Mouse (Mus musculus): ENCODE data around the gene Gm11733. TPM values are rescaled to one million over a fixed set of nuclear protein-coding genes. Genes with fewer than 3 reads are reported as not detected.

The Gm11733 gene
- total RNA-seq, 2 experiments from 2014 or later, result not detected

- no peak for ATAC-seq (ENCODE audit: poor library complexity, severe bottlenecking)
Measured at GRCm38 (mm10) chr11:117532374-117532773, 48.2 kb downstream of the Gm11733 start.

GRCm38 (mm10) chr11:117534912-117535311, 50.7 kb downstream of the Gm11733 start:
- ATAC-seq (ENCODE audit: poor library complexity, severe bottlenecking), result no peak

GRCm38 (mm10) chr11:117535491-117536304, 51.5 kb downstream of the Gm11733 start:
- no peak for ATAC-seq (ENCODE audit: poor library complexity, severe bottlenecking)

- no peak for ATAC-seq (ENCODE audit: poor library complexity, severe bottlenecking)
Measured at GRCm38 (mm10) chr11:117536586-117536985, 52.4 kb downstream of the Gm11733 start.

Other genes starting within 250 kb of the Gm11733 start
- 16.3 and 19.1 TPM in 2 replicates for gene Tnrc6c, start 169.9 kb downstream of the Gm11733 start, total RNA-seq (2015)
- gene Tnrc6c, start 169.9 kb downstream of the Gm11733 start, total RNA-seq (2017), result 17.9 and 20.4 TPM in 2 replicates

All from megakaryocyte, adult 5-6 weeks (primary cell).